Mouse (Mus musculus) kidney, postnatal 10 days (tissue): ENCODE data around the gene Tubb2b.

Experiments
- DNase-seq: peaks from one replicate; pipeline ENCODE4 v3.0.0; 2021; ENCODE audit warnings: mixed read lengths

Gene Tubb2b

GRCm38 (mm10) chr13:34130226-34130731, at the start of gene Tubb2b:
Gene Tubb2b (minus strand): TSS chr13:34130466.
- peak; percentile 84 for DNase-seq

DNA sequence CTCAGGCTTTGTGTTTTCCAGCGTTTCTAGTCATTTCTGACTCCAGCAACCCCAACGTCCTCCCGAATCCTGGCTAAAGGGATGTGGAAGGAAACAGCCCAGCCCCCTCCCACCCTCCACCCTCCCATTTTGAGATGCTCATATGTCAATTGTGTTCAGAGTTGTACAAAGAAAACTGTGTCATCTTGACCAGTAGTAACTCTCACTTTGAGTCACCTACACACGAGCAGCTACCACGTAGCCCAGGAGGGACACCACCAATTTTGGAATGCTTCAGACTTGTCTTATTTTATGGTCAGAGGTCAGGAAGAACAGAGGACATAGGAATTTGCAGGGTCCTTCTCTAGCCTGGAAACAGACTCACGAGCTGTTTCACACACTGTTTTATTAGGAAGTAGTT, 43.8 kb upstream of the Tubb2b start:
- DNase-seq = no peak

- no peak for DNase-seq
Observed at GRCm38 (mm10) chr13:34163304-34163975, 33.2 kb upstream of the Tubb2b start.

- peak; percentile 97 for DNase-seq
Observed at GRCm38 (mm10) chr13:34162491-34163303, 32.4 kb upstream of the Tubb2b start, which contains the start of gene Psmg4. Gene Psmg4 (plus strand): TSS chr13:34162964.

DNA sequence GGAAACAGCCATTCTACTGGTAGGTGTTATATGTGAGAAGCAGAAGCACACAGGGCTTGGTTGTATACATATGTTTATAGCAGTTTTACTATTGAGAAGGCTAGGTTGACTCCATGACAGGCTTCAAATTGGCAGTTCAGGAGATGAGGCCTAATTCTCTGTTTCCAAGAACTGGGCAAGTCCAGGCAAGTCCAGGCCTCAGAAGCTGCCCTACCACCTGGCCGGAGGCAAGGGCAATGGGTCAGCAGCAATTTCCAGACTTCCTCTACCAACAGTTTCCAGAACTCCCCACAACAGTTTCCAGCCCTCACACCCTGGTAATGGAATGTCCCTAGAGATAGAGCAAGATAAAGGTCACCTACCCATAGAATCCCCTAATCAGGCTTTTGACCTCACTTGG, 29.7 kb upstream of the Tubb2b start:
- DNase-seq = no peak

GRCm38 (mm10) chr13:34157596-34158157, 27.4 kb upstream of the Tubb2b start:
- DNase-seq = no peak

GRCm38 (mm10) chr13:34156840-34157185, 26.5 kb upstream of the Tubb2b start:
- DNase-seq = peak; percentile 53

GRCm38 (mm10) chr13:34156133-34156839, 26.0 kb upstream of the Tubb2b start:
- DNase-seq = no peak

GRCm38 (mm10) chr13:34154931-34155272, 24.6 kb upstream of the Tubb2b start:
- peak; percentile 87 for DNase-seq

DNA sequence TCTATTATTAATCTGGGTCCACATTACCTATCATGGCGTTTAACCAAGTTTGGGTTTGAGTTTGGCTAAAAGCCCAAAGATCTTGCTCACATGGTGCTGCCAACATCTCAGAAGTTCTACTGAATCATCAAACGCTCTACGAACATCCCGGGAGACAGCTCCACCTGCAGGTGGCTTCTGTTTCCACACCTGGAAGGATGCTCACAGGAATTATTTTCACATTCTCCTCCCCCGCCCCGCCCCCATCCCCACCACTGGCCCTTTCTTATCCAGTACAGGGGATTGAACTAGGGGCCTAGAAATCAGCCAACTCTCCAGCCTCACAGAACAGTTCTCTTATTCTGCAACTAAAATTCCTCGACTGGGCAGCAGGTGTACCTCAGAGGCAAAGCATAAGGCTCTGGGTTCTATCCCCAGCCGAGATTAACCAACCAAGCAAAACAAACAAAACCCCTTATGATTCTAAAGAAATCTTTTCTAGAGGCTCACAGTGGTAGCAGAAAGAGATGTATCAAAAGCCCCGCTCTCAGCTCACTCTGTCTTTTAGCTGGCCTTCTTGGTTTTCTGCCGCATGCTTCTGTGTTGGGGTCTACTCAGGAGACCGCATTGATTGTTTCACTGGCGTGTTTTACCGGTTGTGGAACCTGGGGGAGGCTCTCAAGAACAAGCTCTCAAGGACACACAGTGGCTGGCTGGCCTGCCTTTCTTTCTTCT, 24.1 kb upstream of the Tubb2b start:
- DNase-seq = peak; percentile 86

GRCm38 (mm10) chr13:34153254-34154011, 23.2 kb upstream of the Tubb2b start:
- no peak for DNase-seq

- peak; percentile 57 for DNase-seq
Observed at GRCm38 (mm10) chr13:34152695-34153094, 22.4 kb upstream of the Tubb2b start.

GRCm38 (mm10) chr13:34151425-34151824, 21.2 kb upstream of the Tubb2b start:
- no peak for DNase-seq

- peak; percentile 55 for DNase-seq
Observed at GRCm38 (mm10) chr13:34150271-34151027, 20.2 kb upstream of the Tubb2b start.

DNA sequence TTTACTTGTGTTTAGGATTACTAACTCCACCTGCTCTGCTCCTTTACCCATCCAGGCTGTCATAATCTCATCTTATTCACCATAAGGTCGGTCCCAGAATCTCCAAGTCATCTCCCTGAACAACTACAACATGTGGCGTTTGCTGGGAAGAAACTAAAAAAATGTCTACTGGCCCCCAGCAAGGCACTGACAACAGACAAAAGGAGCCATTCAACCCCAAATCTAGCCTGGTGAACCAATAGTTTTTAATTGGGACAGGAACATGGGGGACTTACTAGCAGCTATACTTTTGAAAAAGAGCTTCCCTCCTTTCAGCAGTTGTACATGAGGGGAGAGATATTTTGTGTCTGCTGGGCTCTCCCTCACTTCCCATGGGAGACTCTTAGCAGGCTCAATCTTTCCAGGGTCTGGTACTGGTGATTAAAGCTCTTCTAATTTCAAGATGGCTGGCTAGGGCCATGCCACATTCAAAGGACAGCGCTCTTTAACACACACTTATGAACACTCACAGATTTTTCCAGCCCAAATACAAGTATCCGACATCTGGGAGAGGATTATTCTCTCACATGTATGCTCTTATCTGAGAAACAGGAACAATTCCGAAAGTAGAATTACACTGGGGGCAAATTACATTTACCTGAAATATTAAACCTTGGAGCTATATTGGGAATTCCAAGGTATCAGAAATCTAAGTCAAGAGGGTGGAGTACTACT, 19.4 kb upstream of the Tubb2b start:
- no peak for DNase-seq

- DNase-seq = peak; percentile 72
Observed at GRCm38 (mm10) chr13:34148767-34149392, 18.6 kb upstream of the Tubb2b start.

DNA sequence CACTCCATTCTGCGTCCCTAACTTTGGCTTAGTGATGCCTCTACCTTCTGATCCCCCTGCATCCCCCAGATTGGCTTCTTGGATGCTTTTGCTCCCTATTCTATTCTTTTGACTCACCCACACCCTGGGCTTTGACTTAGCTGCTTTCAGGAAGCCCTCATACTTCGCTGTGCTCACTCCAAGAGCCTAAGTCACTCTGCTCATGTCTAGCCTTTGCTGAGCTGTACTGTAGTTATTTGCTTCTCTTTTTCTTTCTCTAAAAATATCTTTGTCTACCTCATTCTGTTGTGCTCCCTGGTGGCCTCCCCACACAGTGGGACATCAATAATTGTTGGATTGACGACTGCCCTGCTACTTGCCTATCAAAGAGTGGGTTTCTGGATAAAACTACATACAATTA, 17.9 kb upstream of the Tubb2b start:
- no peak for DNase-seq

- DNase-seq = no peak
Observed at GRCm38 (mm10) chr13:34146916-34147315, 16.6 kb upstream of the Tubb2b start.

GRCm38 (mm10) chr13:34143389-34143788, 13.1 kb upstream of the Tubb2b start:
- no peak for DNase-seq

GRCm38 (mm10) chr13:34136605-34137004, 6.3 kb upstream of the Tubb2b start:
- no peak for DNase-seq
